Mouse (Mus musculus): ENCODE measurements at regions not wholly inside any gene's neighbourhood (a gene's known extent, or its start where the extent isn't known, plus 50 kb on each side); places are given as distances from the start of the nearest gene placed in this dataset.

- no peak overlapping the region for H3K4me2 ChIP-seq (replicated peaks)
- no peaks in the 10 kb centered on the region for H3K9me3 ChIP-seq (ENCODE audit: control insufficient read depth, low read length)
- 0 out of 2 replicates have a peak, but pooled peaks cover 5% of the 10 kb centered on the region for H3K4me1 ChIP-seq (replicated peaks; ENCODE audit: control insufficient read depth, insufficient read depth, low read length)
- WGBS = 63% methylated on average over 4 of the region's 4 CpGs
- H3K9ac ChIP-seq = no peak overlapping the region
- H3K4me3 ChIP-seq (replicated peaks; ENCODE audit: low read length) = no peak overlapping the region
- no peak for ATAC-seq (ENCODE audit: low FRiP score)
- H3K27ac ChIP-seq = no peak overlapping the region
- no peaks in the 10 kb centered on the region for H3K27me3 ChIP-seq (ENCODE audit: control insufficient read depth, insufficient read depth, low read length)
- no peak for DNase-seq (ENCODE audit: low spot score)
- H3K36me3 ChIP-seq (replicated peaks; ENCODE audit: control insufficient read depth, insufficient read depth) = no peaks in the 10 kb centered on the region
Observed at GRCm38 (mm10) chr4:39812766-39813165, 330.1 kb upstream of the Aco1 start.

DNA sequence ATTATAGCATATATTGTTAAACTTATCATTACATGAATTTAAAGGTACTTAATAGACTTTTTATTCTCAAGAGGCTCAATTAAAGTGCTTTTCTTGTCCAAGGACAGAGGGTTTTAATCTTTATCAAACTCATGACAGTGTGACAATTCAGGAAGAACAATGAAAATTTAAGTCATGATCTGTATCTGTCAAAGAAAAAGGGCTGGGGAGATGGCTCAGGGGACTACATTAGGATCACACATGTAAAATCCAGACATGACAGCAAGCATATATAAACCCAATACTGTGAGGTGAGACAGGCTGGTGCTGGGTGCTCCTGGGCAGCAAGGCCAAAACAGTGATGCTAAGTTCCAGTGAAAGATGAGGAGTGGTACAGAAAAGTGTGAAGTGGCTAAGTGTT lies 327.3 kb upstream of the Aco1 start:
- Histone ChIP-seq H3K9ac (no peak overlapping the region), H3K9me3 (ENCODE audit: control insufficient read depth, low read length) (no peaks in the 10 kb centered on the region), H3K27me3 (ENCODE audit: control insufficient read depth, insufficient read depth, low read length) (no peaks in the 10 kb centered on the region), H3K27ac (no peak overlapping the region), H3K4me1 (replicated peaks; ENCODE audit: control insufficient read depth, insufficient read depth, low read length) (no peaks in the 10 kb centered on the region), H3K4me2 (replicated peaks) (no peak overlapping the region), H3K4me3 (replicated peaks; ENCODE audit: low read length) (no peak overlapping the region), H3K36me3 (replicated peaks; ENCODE audit: control insufficient read depth, insufficient read depth) (no peaks in the 10 kb centered on the region)
- no peak for ATAC-seq (ENCODE audit: low FRiP score)
- no peak for DNase-seq (ENCODE audit: low spot score)

DNA sequence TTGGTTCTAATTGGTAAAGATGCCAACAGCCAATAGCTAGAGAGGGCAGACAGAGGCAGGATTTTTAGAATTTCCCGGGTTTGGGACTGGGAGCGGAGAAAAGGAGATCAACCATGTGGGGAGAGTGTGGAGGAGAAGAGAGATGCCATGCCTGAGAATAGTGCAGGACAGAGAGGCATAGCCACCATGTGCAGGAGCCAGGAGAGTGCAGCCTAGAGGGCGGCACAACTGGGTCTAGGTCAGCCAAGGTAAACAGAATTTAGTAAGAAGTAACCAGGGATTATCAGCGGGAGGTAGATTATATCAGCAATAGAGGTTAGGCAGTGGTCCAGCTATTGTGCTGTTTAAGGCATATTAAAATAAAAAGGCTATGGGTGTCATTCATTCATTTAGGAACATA lies 325.2 kb upstream of the Aco1 start:
- DNase-seq (ENCODE audit: low spot score) (no peak), ATAC-seq (ENCODE audit: low FRiP score) (no peak)
- no peak overlapping the region for H3K27ac ChIP-seq
- H3K27me3 ChIP-seq (ENCODE audit: control insufficient read depth, insufficient read depth, low read length) = no peaks in the 10 kb centered on the region
- no peak overlapping the region for H3K4me3 ChIP-seq (replicated peaks; ENCODE audit: low read length)
- H3K9ac ChIP-seq = no peak overlapping the region
- no peaks in the 10 kb centered on the region for H3K9me3 ChIP-seq (ENCODE audit: control insufficient read depth, low read length)
- WGBS = 84% methylated on average over 4 of the region's 4 CpGs
- H3K4me2 ChIP-seq (replicated peaks) = no peak overlapping the region
- H3K36me3 ChIP-seq (replicated peaks; ENCODE audit: control insufficient read depth, insufficient read depth) = no peaks in the 10 kb centered on the region
- H3K4me1 ChIP-seq (replicated peaks; ENCODE audit: control insufficient read depth, insufficient read depth, low read length) = no peaks in the 10 kb centered on the region

- no peak overlapping the region for H3K9ac ChIP-seq
- H3K9me3 ChIP-seq (ENCODE audit: control insufficient read depth, low read length) = no peaks in the 10 kb centered on the region
- DNase-seq (ENCODE audit: low spot score) (no peak), ATAC-seq (ENCODE audit: low FRiP score) (no peak)
- no peak overlapping the region for H3K4me3 ChIP-seq (replicated peaks; ENCODE audit: low read length)
- H3K27me3 ChIP-seq (ENCODE audit: control insufficient read depth, insufficient read depth, low read length) = no peaks in the 10 kb centered on the region
- H3K27ac ChIP-seq = no peak overlapping the region
- no peaks in the 10 kb centered on the region for H3K4me1 ChIP-seq (replicated peaks; ENCODE audit: control insufficient read depth, insufficient read depth, low read length)
- H3K36me3 ChIP-seq (replicated peaks; ENCODE audit: control insufficient read depth, insufficient read depth) = no peaks in the 10 kb centered on the region
- H3K4me2 ChIP-seq (replicated peaks) = no peak overlapping the region
- 88% methylated on average over 1 of the region's 1 CpGs for WGBS
Observed at GRCm38 (mm10) chr4:39833634-39834033, 309.2 kb upstream of the Aco1 start.
